Mouse (Mus musculus) hindlimb bud, embryonic 11.5 days (tissue): Measurements from ENCODE around the gene Bsg.
"Not testable (repeated sequence)": the region's sequence is repeated elsewhere in the genome, so short reads cannot be mapped to it uniquely, and the experiment has no call there.

Experiments used
- DNase-seq: peaks from one replicate; pipeline ENCODE4 v3.0.0-alpha.2; 2012; ENCODE audit warnings: low read depth, low spot score; ENCODE audit errors: extremely low spot score

Gene Bsg

GRCm38 (mm10) chr10:79682551-79682915, 21.8 kb upstream of the Bsg start:
- DNase-seq = no peak

GRCm38 (mm10) chr10:79682916-79683582, 21.2 kb upstream of the Bsg start:
- DNase-seq = no peak

DNA sequence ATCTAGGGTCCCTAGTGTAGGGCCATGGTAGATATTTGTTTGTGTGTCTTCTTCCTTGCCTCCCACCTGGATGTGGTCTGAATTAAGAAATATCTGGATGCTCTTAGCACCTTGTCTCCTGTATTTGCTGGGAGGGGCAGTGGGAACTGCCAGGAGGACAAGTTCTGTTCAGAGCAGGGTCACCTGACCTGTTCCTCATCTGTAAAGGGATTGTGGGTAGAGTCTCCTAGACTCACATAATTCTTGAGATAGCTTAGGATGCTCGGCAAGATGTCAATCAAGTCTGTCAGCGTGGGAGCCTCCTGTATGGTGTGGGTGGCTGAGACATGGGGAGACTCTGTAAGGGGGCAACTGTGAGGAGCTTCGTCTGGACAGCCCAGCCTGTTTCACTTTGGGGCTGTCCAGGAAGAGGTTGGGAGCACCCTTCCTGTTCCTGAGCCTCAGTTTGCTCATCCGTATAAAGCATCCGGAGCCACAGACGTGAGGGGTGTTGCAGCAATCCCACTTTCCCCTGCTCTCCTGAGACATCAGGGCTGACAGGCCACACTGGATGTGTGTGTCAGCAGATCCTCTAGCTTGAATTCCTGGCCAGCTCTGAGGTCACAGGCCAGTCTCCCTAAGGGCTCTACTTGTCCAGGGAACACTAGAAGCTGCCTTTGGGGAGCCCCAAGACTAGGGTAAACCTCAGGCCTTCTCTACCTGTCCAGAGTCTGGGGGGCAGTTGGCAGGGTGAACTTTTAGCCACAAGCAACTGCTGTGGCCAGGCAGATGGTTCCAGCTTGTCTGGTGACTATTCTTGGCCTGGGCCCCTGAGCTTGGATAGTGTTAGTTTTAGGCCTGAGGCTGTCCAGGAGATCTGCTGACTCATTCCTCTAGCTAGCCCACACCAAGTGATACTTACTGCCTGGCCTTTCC, 20.3 kb upstream of the Bsg start:
- no peak for DNase-seq

GRCm38 (mm10) chr10:79684770-79685600, 19.3 kb upstream of the Bsg start:
- DNase-seq = no peak

- DNase-seq = no peak
Measured at GRCm38 (mm10) chr10:79686219-79686618, 18.1 kb upstream of the Bsg start.

DNA sequence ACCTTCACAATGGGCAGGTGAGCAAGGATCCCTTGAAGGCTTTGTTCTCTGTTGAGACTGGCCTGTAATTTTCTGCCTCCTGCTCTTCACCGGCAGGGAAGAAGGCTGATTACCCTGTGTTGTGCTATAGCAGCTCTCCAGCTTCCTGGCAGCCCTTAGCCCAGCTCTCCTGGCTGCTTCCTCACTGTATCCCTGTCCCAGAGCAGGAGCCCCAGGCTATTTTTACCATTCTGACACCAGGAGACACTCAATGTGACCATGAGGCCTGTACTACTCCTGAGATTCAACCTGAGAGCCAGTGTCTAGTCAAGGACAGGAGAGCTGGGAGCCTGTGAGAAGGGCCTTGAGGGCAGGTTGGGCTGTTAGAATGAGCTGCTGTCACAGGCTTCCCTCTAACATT, 17.6 kb upstream of the Bsg start:
- no peak for DNase-seq

DNA sequence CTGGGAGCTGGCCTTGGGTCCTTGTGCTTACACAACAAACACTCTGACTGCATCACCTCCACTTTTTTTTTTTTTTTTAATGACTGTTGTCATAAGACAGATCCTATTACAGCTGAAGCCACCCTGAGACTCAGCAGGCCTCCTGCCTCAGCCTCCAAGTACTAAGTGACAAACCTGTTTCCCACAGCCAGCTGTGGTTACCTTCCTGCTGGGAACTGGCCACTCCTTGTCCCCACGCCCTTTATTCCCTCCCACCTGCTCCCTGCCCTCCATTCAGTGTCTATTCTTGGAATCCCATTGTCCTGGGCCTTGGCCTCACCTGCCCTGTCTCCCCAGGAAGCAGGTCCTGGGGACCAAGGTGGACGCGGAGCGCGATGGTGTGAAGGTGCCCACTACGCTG, 16.8 kb upstream of the Bsg start:
- DNase-seq = no peak

DNA sequence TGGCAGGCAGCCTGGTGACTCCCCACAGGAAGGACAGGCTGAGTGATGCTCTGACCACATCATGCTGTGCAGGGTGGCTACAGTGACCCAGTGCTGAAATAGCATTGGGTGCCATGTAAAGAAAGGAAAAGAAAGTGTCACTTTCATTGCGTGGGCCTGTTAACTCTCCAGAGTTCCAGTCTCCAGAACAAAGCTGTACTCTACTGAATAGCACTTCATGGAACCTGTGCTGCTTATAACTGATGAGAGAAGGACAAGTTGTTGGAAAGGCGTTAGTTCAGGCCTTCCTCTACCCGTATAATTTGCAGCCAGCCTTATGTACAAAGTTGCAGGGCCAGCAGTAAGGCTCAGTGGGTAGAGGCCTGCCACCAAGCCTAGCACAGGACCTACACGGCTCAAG, 15.6 kb upstream of the Bsg start, which contains the start of gene Gzmm:
Gene Gzmm, plus strand, starts transcription at position 301 of the 400 bp plus-strand sequence.
- DNase-seq = no peak

DNA sequence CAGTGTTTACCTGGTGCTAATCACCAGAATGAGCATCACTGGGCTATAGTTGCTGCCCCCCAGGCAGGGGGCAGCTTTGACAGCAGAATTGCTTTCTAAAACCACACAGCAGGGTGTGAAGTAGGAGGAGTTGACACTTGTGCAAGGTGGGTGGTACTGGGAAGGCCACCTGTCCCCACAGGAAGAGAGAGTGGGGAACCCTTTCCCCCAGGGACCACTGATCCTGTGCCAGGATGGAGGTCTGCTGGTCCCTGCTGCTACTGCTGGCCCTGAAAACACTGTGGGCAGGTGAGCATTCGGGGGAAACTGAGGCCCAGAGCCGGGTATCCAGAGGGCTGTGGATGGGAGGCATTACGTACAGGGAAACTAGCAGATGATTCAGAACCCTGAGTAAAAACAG, 15.1 kb upstream of the Bsg start:
- DNase-seq = no peak

DNA sequence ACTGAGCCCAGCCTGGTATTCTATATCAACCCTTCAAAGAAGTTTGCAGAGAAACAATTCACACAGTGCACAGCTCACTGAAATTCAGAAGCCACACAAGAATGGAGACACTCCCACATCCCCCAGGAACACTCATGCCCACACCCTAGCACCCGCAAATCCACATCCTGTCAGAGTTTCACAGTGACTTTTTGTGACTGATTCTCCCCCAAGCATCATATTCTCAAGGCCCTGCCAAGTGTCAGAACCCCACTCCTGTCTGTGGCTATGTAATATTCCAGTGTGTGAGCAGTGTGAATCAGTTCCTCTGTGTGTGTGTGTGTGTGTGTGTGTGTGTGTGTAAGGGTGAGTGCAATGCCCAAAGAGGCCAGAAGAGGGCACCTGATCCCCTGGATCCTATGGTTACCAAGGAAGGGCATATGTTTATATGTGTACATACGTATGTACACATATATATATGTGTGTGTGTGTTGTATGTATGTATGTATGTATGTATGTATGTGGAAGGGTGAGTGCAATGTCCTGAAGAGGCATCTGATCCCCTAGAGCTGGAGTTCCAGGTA, 12.2 kb upstream of the Bsg start:
- no peak for DNase-seq

DNA sequence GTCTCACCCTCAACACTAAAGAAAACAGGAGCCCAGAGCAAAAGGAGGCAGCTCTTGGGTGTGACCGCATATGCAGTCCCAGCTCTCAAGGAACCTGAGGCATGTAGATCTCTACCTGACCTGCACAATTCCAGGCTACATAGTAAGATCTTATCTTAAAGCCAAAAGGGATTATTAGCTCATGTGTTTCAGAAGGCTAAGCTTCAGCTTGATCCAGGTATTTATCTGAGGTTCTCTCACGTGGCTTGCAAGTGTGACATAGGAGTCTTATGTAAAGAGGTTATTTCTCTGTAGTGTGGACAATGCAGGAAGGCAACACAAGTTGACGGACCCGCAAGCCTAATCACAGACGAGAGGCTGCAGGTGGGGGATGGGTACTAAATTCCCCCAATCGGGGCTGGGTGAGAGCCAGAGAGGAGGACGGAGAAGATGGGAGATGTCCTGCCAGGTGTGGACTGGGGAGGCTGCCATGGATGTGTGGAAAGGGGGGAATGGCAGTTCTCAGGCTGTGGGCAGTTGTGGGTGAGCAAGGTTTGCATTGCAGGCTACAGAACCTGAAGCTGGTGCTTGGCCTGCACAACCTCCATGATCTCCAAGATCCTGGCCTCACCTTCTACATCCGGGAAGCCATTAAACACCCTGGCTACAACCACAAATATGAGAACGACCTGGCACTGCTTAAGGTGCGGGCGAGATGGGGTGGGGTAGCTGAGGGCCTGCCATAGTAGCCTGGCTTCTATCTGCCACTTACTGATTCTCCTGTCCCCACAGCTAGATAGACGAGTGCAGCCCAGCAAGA, 10.5 kb upstream of the Bsg start:
- DNase-seq = no peak

GRCm38 (mm10) chr10:79694379-79694655, 10.0 kb upstream of the Bsg start:
- DNase-seq = no peak

DNA sequence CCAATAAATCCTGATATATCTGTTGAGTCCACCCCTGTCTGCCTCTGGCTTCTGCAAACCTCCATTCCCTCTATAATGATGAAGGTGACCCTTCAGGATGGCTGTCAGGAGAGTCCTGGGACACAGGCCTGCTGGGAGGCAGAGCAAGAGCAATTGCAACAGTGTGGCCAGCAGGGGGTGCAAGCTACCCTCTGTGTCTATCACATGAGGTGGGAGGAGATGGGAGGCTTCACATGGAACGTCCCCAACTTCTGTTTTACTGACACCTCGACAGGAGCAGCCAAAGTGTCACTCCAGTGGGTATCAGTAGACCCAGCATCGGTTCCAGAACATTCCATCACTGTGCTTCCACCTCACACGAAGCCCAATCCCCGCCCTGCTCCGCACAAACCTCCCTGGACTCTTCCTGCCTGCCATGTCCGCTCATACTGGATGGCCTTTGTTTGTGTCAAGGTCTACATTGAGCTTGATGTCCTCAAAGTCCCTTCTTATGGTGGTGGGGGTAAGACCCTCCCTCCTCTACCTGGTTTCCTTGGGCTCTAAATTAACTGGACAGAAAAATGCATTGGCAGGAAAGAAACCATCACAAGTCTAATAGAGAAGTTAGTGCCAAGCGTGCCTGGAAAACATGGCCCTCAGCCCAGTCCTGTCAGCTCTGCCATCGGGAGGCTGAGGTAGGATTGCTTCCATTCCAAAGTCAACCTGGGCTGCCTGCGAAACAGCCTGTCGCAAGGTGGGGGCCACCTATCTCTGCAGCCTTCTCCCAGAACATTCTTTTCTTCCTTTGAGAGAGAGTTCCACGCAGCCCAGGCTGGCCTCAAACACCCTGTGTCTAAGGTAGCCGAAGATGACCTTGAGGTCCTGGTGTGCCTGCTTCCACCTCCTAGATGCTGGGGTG, 8.8 kb upstream of the Bsg start:
- no peak for DNase-seq

DNA sequence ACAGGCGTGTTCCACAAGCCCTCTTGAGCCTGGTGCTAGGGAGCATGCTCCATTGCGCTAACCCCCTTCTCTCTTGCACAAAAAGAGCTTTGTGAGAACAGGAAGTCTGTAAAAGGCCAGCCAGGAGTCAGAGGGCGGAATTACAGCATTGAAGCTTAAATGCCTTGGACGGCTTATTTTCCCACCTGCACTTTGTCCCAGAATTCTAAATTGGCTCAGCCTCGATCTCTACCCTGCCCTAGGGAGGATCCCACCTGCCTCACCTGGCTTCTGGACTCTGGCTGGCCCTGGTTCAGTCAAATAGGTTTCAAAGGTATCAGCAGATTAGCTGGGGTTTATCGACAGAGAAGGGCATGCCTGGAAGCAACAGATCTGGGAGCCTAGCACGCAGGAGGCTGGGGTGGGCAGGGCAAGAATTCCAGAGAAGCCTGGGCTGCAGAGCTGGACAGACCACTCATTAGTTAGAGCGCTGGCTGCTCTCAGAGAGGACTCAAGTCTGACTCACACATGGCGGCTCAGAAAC, 8.1 kb upstream of the Bsg start:
- no peak for DNase-seq

DNA sequence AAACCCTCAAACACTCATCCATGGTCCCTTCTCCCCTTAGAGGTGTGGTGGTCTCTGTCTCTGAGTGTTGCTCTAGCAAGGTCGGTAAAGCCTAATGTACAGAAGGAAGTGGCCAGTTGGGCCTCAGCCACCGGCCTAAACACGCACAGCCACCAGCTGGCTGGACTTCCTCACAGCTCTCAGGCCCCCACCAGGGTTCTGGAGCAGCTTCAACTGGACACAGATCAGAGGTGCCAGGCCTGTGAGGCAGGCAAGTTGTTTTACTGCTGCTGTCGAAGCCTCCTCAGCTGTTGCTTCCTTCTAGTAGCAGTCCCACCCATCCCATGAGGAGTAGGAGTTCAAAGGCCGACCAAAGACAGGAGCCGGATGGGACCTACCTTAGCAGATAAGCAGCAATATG, 6.4 kb upstream of the Bsg start:
- DNase-seq = no peak

DNA sequence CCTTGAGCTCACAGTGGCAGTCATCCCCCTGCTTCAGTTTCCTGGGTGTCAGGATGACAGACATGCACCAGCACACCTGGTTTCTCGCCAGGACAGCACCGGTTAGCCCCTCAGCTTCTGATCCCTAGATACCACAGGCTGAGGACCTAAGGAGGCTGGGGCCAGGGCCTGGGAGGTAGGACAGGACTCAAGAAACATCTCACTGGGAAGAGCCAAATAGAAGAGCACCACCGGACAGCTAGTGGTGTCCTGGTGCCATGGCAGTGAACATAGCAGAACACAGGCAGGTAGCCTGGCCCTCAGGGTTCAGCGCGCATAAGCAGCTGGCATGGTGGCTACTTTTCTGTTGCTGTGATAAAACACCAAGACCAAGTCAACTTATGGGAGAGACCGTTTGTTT, 5.8 kb upstream of the Bsg start:
- DNase-seq = no peak

DNA sequence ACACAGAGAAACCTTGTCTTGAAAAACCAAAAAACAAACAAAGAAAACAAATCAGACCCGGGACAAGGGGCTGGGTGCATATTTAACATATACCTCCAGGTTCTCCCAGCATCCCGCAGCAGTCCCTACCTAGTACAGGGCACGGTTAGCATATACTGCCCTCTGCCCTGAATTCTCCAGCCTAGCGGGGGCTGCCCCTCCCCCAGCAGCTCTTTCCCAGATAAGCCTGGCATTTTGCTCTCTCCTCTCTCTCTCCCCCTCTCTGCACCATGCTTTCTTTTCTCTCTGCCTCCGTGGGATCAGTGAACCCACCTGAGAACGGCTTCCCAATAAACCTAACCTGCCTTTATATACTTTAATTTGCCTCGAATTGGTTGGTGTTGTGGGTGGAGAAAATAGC, 3.6 kb upstream of the Bsg start:
- DNase-seq = no peak

- no peak for DNase-seq
Measured at GRCm38 (mm10) chr10:79701443-79702129, 2.7 kb upstream of the Bsg start.

DNA sequence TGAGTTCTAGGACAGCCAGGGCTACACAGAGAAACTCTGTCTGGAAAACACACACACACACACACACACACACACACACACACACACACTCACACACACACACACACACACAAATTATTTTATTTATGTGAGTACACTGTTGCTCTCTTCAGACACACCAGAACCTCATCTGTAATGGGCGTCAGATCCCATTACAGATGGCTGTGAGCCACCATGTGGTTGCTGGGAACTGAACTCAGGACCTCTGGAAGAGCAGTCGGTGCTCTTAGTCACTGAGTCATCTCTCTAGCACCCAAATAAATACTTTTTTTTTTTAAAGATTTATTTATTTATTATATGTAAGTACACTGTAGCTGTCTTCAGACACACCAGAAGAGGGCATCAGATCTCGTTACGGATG, 1.3 kb upstream of the Bsg start:
- not testable (repeated sequence) for DNase-seq
